Mouse (Mus musculus) 3134 (cell line): Measurements from ENCODE around the gene Acvrl1.

Experiments used
- DNase-seq: peaks from one replicate; pipeline ENCODE4 v3.0.0-alpha.2; 2011; ENCODE audit warnings: low spot score; ENCODE audit not compliant: insufficient read length; ENCODE audit errors: extremely low read depth

Acvrl1 gene

DNA sequence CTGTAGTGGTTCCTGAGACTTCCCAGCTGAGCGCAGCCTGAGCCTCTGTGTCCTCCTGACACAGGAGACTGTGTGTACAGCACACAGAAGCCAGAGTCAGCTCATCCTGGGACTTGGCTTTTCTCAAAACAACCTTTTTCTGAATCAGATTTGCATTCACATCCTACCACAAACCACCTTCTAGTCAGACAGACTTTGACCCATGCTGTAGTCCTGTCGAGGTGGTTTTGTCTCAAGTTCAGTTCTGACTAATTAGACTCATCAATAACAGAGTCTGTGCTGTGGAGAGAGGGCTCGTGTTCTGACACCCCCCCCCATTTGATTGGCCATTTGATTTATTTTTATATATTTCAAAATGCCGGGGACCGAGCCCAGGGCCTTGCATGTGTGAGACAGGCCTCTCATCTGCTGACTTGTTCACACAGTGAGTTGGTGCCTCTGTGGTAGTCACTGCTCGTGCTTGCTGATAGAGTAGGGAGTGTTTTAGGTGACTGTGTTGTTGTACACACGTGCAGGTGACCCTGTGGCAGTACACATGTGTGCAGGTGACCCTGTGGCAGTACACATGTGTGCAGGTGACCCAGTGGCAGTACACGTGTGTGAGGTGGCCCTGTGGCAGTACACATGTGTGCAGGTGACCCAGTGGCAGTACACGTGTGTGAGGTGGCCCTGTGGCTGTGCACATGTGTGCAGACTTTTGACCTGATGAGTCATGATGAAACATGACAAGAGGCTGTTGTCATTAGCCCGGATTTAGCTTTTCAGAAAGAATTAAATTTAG lies 61.8 kb downstream of the Acvrl1 start:
- no peak for DNase-seq

DNA sequence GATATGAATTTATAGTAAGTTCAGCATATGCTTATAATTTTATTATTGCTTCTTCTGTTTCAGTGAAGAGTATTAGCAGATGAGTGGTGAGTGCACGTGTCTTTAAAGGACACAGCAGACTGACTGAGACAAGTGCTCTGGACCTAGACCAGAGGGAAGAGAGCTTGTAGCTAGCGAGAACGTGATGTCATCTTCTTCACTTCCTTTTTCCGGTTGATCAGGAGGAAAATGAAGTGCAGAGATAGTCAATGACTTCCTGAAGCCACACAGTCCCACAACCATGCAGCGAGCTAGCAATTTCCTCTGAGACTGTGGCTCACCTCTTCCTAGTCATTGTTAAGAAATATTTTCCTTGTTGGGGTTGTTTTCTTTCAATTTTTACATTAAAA lies 62.4 kb downstream of the Acvrl1 start:
- no peak for DNase-seq

DNA sequence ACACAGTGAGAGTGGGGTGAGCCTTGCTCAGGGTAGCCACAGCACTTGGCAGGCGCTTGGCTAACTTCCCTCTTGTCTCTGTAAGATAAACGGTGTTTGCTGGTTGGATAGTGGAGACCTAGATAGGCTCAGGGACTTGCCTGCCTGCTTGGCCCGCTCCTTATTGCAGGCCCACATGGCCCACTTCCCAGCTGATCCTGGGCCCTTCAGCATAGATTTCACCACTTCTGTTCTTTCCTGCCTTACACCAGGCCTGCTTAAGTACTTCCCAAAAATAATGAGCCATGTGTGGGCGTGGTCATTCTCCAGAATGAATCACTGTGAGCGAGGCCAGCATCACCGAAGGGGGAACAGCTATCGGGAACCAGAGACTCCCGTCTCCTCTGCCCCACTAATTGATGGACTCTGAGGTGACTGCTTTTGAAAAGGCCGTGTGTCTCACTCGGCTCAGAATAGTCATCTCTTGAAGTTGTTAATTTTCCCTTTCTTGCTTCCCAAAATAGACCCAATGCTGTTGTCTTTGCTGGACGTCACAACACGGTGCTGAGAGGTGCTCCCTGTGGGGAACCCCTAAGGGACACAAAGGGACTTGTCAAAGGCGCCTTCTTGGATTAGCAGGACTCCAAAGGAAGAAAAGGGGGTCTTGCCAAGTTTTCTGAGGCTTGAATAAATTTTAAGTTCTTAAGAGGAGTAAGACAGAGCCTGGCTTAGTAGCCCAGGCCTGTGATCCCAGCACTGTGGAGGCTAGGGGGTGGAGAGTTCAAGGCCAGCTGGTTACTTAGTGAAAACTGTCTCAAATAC lies 63.3 kb downstream of the Acvrl1 start:
- DNase-seq: peak; percentile 65

DNA sequence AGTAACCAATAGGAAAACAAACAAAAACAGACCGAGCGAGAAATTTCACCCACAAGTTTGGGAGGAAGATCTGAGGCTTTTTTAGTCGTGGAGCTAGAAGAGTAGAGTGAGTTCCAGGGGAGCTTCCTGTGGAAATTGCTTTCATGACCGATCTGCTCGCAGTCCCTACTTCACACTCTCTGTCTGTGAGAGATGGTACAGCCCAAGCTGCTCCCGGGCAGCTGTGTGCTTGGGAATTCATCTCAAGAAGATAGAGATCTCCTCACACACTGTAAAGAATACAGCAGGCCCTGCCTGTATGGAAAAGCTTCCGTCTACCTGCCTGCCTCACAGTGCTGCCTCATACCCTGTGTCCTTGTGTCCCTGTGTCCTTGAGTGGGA lies 63.9 kb downstream of the Acvrl1 start:
- no peak for DNase-seq

DNA sequence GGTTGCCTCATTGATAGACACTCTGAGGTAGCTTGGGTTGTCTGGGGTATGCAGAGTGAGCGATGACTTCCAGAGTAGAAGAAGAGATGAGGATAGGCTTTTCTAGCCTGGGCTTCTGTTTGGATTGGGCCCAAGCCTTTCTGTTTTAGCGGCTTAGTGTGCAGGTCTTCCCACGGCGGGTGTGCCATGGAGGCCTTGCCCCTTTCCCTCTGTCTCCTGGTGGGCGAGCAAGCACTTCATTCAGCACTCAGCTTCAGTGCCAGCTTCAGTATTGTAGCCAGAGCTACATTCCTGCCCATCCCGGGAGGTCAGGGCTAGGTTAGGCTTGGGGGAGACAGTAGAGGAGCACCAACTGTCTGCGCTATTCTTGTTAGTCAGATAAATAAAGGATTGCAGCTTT lies 64.3 kb downstream of the Acvrl1 start:
- no peak for DNase-seq

DNA sequence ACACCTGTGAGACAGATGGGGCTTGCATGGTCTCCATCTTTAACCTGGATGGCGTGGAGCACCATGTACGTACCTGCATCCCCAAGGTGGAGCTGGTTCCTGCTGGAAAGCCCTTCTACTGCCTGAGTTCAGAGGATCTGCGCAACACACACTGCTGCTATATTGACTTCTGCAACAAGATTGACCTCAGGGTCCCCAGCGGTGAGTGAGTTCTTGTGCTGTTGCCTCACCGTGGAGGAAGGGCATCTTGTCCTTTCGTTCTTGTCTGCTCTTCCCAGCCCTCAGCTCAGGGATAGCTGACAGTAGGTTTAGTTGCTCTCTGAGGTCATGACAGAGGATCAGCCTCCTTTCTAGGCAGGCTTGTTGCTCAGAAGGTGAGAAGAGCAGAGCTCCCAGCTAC lies 65.6 kb downstream of the Acvrl1 start:
- no peak for DNase-seq
